Mouse (Mus musculus) neural tube, embryonic 12.5 days (tissue): ENCODE data around the gene Lbp. TPM values are rescaled to one million over a fixed set of nuclear protein-coding genes. Genes with fewer than 3 reads are reported as not detected.

Experiments
- ATAC-seq: fragments of 200-750 bp; cut with Nextera tagmentation; 2 replicates; pipeline ENCODE4 v1.8.0; 2017; ENCODE audit warnings: low read depth, mild to moderate bottlenecking, moderate TSS enrichment, moderate library complexity; ENCODE audit not compliant: low FRiP score
- H3K27ac ChIP-seq: fragments of 300-500 bp; sonication (generic); 2 replicates; pipeline ENCODE4 v1.5.1; 2016
- H3K27me3 ChIP-seq: fragments of 300-500 bp; sonication (generic); replicated peaks from 2 replicates; pipeline ENCODE4 v1.6.1; 2016; ENCODE audit warnings: mild to moderate bottlenecking
- H3K36me3 ChIP-seq: fragments of 300-500 bp; sonication (generic); 2 replicates; pipeline ENCODE4 v1.6.1; 2016; ENCODE audit warnings: mild to moderate bottlenecking
- H3K4me1 ChIP-seq: fragments of 300-500 bp; sonication (generic); 2 replicates; pipeline ENCODE4 v1.6.1; 2016
- H3K4me2 ChIP-seq: fragments of 300-500 bp; sonication (generic); replicated peaks from 2 replicates; pipeline ENCODE4 v1.6.1; 2016; ENCODE audit warnings: mild to moderate bottlenecking
- H3K4me3 ChIP-seq: fragments of 300-500 bp; sonication (generic); 2 replicates; pipeline ENCODE4 v1.5.1; 2016
- H3K9ac ChIP-seq: fragments of 300-500 bp; sonication (generic); 2 replicates; pipeline ENCODE4 v1.6.1; 2016; ENCODE audit warnings: mild to moderate bottlenecking
- H3K9me3 ChIP-seq: fragments of 300-500 bp; sonication (generic); 2 replicates; pipeline ENCODE4 v1.6.1; 2016; ENCODE audit warnings: mild to moderate bottlenecking
- WGBS: fragments of 180-500 bp; shearing (Covaris S2); methylation state at CpG from one replicate; pipeline ENCODE4 v1.1.7; 2016; 5-methylcytosine and 5-hydroxymethylcytosine counted together
- polyA plus RNA-seq: library from polyadenylated mRNA; unstranded; fragments of >200 nt; fragmentation: Nextera tagmentation; extraction: Ambion mirVana; gene quantifications from 2 replicates; pipeline ENCODE4 v1.2.1, GENCODE M21; 2016

Lbp gene
- polyA plus RNA-seq, 1 experiment from 2014 or later = 2.5 TPM

DNA sequence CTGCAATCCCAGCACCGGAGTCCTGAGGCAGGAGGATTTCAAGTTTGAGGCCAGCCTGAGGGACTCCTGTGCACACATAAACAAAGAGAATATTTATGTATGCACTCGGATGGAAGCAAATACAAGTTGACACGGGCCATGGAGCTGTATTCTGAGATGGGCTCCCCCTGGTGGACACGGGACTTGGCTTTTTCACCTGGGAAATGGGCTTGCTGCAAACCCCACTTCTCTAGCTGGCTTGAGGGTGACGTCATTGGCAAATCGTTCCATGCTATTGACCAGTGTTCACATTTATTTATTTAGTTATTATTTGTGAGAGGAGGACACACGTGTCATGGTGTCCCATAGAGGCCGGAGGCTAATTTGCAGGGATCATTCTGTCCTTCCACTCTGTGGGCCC is 10.1 kb downstream of the Lbp start:
- Histone ChIP-seq H3K4me1 (no peaks in the 10 kb centered on the region), H3K4me3 (no peak overlapping the region), H3K9me3 (no peaks in the 10 kb centered on the region), H3K36me3 (no peaks in the 10 kb centered on the region), H3K27me3 (no peaks in the 10 kb centered on the region), H3K9ac (no peak overlapping the region), H3K4me2 (no peak overlapping the region), H3K27ac (no peak overlapping the region)
- WGBS = 70% methylated on average over 8 of the region's 8 CpGs
- ATAC-seq = no peak

DNA sequence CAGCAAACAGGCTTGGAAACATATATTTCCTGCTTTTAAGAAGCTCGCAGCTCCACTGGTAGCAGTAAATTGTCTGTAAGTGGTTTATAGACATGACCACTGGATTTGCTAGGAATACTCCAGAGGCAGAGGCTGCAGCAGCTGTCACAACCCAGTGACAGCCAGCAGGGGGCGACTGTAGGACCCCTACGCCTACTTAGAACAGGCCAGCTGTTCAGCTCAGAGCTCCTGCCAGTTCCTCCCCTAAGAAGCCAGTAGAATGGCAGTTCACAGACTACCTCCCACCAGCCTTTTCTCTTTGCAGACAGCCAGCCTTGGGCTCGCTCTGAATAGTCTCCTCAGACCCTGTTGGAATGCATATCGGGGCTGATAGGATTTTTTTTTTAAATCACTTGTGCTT is 10.7 kb downstream of the Lbp start:
- no peaks in the 10 kb centered on the region for H3K9me3 ChIP-seq
- no peak overlapping the region for H3K4me3 ChIP-seq
- H3K36me3 ChIP-seq = no peaks in the 10 kb centered on the region
- H3K4me2 ChIP-seq = no peak overlapping the region
- no peaks in the 10 kb centered on the region for H3K4me1 ChIP-seq
- WGBS = 13% methylated on average over 5 of the region's 5 CpGs
- 0 out of 2 replicates have a peak, but pooled peaks have one; percentile 50 for ATAC-seq
- no peak overlapping the region for H3K9ac ChIP-seq
- H3K27ac ChIP-seq = no peak overlapping the region
- no peaks in the 10 kb centered on the region for H3K27me3 ChIP-seq

DNA sequence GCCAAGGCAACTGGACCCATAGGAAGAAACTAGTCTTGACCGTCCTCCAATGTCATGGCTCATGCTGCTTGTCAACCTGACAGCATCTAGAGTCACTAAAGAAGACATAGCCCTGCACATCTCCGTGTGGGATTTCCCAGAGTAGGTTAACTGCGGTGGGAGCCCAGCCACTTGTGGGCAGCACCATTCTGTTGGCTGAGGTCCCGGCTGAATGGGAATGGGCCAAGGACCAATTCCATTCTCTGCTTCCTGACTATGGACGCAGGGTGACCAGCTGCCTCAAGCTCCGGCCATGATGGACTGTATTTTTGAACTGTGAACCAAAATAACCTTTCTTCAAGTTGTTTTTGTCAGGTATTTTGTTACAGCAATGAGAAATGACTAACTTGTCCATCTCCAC is 15.3 kb downstream of the Lbp start:
- H3K9me3 ChIP-seq = no peaks in the 10 kb centered on the region
- no peak overlapping the region for H3K4me2 ChIP-seq
- H3K9ac ChIP-seq = no peak overlapping the region
- H3K27me3 ChIP-seq = no peaks in the 10 kb centered on the region
- H3K36me3 ChIP-seq = no peaks in the 10 kb centered on the region
- ATAC-seq = no peak
- 88% methylated on average over 6 of the region's 6 CpGs for WGBS
- H3K27ac ChIP-seq = no peak overlapping the region
- H3K4me3 ChIP-seq = no peak overlapping the region
- peaks cover 6% of the 10 kb centered on the region for H3K4me1 ChIP-seq

DNA sequence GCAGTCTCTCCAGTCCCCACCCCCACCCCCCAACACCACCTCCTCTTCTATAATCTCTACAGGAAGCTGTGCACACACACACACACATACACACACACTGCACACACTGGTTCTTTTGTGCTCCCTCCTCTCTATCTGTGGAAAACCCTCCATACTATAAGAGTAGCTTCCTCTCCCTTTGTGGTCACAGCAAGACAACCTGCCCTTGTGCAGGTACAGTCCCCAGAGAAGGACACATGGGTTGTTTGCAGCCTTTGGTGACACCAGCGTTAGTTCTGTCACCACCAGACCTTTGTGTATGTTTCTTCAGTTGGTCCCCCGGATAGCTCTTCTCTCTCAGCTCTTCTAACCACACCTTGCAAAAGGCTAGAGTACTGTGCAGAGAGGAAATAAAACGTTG is 16.6 kb downstream of the Lbp start:
- H3K4me1 ChIP-seq = peaks cover 6% of the 10 kb centered on the region
- H3K9ac ChIP-seq = no peak overlapping the region
- H3K4me3 ChIP-seq = no peak overlapping the region
- no peak overlapping the region for H3K27ac ChIP-seq
- no peak for ATAC-seq
- WGBS = 78% methylated on average over 3 of the region's 3 CpGs
- no peak overlapping the region for H3K4me2 ChIP-seq
- no peaks in the 10 kb centered on the region for H3K36me3 ChIP-seq
- H3K27me3 ChIP-seq = no peaks in the 10 kb centered on the region
- no peaks in the 10 kb centered on the region for H3K9me3 ChIP-seq

DNA sequence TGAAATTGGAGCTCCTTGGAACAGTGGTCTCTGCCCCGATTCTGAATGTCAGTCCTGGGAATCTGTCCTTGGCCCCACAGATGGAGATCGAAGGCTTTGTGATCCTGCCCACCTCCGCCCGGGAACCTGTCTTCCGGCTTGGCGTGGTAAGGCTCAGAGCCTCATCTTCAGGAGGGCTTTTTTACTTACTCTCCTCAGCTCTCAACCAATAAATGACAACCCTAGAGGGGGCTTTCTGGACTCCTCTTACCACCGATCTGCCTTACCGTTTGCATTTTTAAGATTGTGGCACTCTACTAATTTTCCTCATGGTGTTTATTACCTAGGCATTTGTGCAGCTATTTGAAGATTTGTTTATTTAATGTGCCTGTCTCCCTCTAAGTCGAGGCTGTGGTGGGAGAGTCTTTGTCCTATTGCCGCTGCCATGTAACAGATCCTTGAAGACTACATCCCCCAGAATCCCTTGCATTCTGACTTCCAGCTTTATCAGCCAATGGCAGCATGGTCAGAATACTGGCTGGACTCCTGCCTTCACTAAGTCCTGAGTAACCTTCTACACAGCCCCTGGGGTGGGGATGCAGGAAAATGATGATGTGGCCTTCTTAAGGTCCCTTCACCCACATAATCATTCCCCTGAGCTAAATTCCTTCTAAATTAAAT is 18.4 kb downstream of the Lbp start:
- Histone ChIP-seq H3K27ac (no peak overlapping the region), H3K4me3 (no peak overlapping the region), H3K36me3 (no peaks in the 10 kb centered on the region), H3K4me2 (no peak overlapping the region), H3K4me1 (peaks cover 6% of the 10 kb centered on the region), H3K9ac (no peak overlapping the region), H3K27me3 (no peaks in the 10 kb centered on the region), H3K9me3 (no peaks in the 10 kb centered on the region)
- 53% methylated on average over 10 of the region's 10 CpGs for WGBS
- peak; percentile 82 for ATAC-seq

DNA sequence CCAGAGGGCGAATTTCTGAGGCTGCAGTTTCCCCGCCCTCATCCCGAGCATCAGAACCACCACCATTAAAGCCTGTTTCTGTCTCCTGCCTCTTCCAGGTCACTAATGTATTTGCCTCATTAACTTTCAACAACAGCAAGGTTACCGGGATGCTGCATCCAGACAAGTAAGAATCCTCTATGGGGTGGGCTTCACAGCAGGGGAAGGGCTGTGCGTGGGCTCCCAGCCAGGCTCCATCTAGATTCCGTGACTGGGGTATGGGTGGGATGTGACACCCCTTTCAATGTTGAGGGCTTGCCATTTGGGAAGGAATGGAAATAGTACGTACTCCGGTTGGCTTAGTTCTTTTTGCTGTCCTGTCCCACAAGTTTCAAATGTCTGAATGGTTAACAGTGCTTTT is 19.3 kb downstream of the Lbp start:
- no peaks in the 10 kb centered on the region for H3K9me3 ChIP-seq
- H3K36me3 ChIP-seq = no peaks in the 10 kb centered on the region
- H3K27ac ChIP-seq = no peak overlapping the region
- H3K4me1 ChIP-seq = peaks cover 6% of the 10 kb centered on the region
- 51% methylated on average over 8 of the region's 8 CpGs for WGBS
- H3K4me3 ChIP-seq = no peak overlapping the region
- no peaks in the 10 kb centered on the region for H3K27me3 ChIP-seq
- ATAC-seq = no peak
- no peak overlapping the region for H3K4me2 ChIP-seq
- no peak overlapping the region for H3K9ac ChIP-seq

DNA sequence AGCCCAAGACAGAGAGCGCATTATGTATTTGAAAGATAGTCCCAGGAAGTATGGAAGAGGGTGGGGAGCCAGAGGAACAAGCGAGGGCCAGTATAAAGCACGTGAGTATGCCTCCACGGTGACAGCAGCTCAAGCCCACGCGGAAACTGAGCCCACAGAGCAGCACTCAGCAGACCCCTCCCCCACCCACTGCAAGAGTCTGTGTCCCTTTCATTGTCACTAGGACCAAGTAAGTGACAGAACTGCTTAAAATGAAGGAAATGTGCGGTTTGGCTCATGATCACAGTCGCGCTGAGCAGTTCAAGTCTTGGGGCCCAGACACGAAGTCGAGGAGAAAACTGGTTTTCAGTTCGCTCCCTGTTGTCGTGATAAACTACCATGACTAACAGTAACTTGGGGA is 28.1 kb downstream of the Lbp start:
- no peaks in the 10 kb centered on the region for H3K9me3 ChIP-seq
- no peaks in the 10 kb centered on the region for H3K36me3 ChIP-seq
- ATAC-seq = no peak
- no peak overlapping the region for H3K9ac ChIP-seq
- 88% methylated on average over 13 of the region's 13 CpGs for WGBS
- no peak overlapping the region for H3K27ac ChIP-seq
- H3K4me2 ChIP-seq = no peak overlapping the region
- no peak overlapping the region for H3K4me3 ChIP-seq
- no peaks in the 10 kb centered on the region for H3K27me3 ChIP-seq
- H3K4me1 ChIP-seq = peaks cover 4% of the 10 kb centered on the region; the same call in 1 of the 2 replicates

DNA sequence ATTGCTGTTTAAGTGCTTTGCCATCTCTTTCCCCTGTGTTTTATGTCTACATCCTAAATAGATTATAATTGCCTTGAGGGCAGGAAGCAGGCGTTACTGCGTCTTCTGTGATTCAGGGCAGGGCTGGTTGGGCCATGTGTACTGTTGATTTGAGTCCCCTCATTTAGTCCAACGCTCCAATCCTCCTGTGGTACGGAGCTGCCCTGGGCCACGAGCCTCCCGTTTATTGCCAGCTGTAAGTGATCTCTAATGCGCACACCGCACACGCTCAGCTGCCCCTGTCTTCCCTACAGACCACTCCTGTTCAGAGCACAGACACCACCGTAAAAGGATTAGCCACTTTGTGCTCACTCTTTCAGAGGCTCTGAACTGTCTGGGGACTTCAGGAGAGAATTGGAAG is 31.4 kb downstream of the Lbp start:
- Histone ChIP-seq H3K36me3 (no peaks in the 10 kb centered on the region), H3K9ac (no peak overlapping the region), H3K4me2 (no peak overlapping the region), H3K4me1 (peaks cover 4% of the 10 kb centered on the region; the same call in 1 of the 2 replicates), H3K4me3 (no peak overlapping the region), H3K27me3 (0 out of 2 replicates have a peak, but pooled peaks cover 3% of the 10 kb centered on the region), H3K27ac (no peak overlapping the region), H3K9me3 (no peaks in the 10 kb centered on the region)
- 44% methylated on average over 10 of the region's 10 CpGs for WGBS
- ATAC-seq = no peak

DNA sequence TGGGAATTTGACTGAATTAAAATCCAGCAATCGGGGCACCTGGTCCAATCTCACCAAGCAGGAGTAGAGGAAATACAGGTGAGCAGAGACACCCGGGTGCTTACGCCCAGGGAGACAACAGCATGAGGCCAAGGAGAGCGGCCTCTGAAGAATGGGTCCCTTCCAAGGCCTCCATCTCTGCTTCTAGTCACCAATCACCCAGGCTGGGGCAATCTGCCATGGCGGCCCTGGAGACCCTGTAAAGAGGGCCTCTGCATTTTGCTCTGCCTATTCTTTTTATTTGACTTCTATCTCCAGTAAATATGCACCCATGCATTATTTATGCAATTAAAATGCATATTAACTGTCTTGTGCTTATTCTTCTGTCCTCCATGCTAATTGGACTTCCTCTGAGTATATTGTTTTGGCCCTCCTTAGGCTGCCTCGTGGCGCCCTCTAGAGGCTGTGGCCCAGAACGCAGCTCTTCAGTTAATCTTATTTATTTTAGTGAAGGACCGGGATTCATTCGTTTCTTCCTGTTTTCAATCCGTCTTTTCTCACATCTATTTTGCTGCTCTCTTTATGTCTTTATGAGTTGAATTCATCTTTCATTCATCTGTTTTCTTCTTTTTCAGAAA is 33.8 kb downstream of the Lbp start:
- H3K36me3 ChIP-seq = no peaks in the 10 kb centered on the region
- H3K4me2 ChIP-seq = no peak overlapping the region
- no peak overlapping the region for H3K4me3 ChIP-seq
- 0 out of 2 replicates have a peak, but pooled peaks cover 3% of the 10 kb centered on the region for H3K27me3 ChIP-seq
- H3K9ac ChIP-seq = no peak overlapping the region
- H3K4me1 ChIP-seq = peaks cover 4% of the 10 kb centered on the region; the same call in 1 of the 2 replicates
- no peak overlapping the region for H3K27ac ChIP-seq
- 43% methylated on average over 11 of the region's 11 CpGs for WGBS
- no peaks in the 10 kb centered on the region for H3K9me3 ChIP-seq
- ATAC-seq = no peak

DNA sequence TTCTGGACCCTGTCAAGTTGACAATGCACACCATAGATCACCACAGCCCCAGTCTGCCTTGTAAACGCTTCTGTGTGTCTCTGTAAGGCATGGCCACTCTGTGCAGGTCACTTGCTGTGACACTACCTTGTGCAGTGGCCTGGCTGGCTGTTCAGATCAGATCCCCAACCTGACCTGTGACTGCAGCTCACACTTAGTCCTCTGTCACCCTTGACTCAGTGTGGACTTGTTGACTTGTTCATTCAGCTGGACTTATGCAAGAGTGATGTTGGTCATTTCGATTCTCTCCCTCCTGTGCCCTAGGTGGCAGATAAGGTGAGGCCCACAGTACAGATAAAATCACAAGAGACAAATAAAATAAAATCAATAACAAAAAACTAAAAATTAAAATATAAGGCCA is 35.0 kb downstream of the Lbp start:
- Histone ChIP-seq H3K36me3 (no peaks in the 10 kb centered on the region), H3K9me3 (no peaks in the 10 kb centered on the region), H3K9ac (no peak overlapping the region), H3K4me1 (peaks cover under 1% of the 10 kb centered on the region; the same call in 1 of the 2 replicates), H3K4me3 (no peak overlapping the region), H3K4me2 (no peak overlapping the region), H3K27me3 (0 out of 2 replicates have a peak, but pooled peaks cover 3% of the 10 kb centered on the region), H3K27ac (no peak overlapping the region)
- 76% methylated on average over 2 of the region's 2 CpGs for WGBS
- no peak for ATAC-seq

DNA sequence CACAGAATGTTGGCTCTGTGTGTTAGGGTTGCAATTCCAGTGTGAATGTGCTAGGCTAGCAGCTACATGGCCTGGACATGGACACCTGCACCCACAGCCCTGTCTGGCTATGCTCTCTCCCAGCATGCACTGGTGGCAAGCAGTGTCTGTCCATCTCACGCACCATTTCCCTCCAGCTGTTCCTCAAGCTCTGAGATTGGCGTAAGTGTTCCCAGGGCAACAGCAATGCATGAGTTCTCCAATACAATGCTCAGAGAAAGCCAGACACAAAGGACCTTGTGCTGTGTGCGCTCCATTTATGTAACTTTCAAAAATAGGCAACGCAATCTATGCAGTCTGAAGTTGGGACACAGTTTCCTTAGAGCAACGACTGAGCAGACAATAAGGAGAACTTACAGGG is 37.2 kb downstream of the Lbp start:
- H3K9ac ChIP-seq = no peak overlapping the region
- H3K36me3 ChIP-seq = no peaks in the 10 kb centered on the region
- peak; percentile 82 for ATAC-seq
- H3K27ac ChIP-seq = no peak overlapping the region; the same call in 1 of the 2 replicates
- H3K9me3 ChIP-seq = no peaks in the 10 kb centered on the region
- no peaks in the 10 kb centered on the region for H3K4me1 ChIP-seq
- WGBS = 33% methylated on average over 5 of the region's 5 CpGs
- no peak overlapping the region for H3K4me3 ChIP-seq
- H3K4me2 ChIP-seq = no peak overlapping the region
- H3K27me3 ChIP-seq = 0 out of 2 replicates have a peak, but pooled peaks cover 3% of the 10 kb centered on the region

DNA sequence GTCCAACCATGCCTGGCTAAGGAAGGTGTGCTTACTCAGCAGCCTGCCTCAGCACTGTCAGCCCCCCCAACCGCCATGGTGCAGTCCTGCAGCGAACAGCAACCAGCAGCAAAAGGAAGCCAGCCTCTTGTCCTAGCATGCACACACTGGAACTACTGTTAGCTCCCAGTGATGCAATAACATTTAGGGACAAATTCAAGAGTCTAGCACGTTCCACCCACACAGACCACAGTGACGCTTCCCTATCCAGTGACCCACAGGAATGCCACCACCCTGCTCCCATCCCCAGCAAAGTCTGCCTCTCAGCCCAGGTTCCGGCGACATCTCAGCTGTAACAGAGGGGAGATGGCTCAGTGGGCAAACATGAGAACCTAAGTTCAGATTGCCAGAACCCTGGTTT is 40.2 kb downstream of the Lbp start:
- Histone ChIP-seq H3K4me1 (no peaks in the 10 kb centered on the region), H3K9ac (no peak overlapping the region), H3K36me3 (no peaks in the 10 kb centered on the region), H3K27me3 (no peaks in the 10 kb centered on the region), H3K9me3 (no peaks in the 10 kb centered on the region), H3K4me2 (no peak overlapping the region), H3K27ac (no peak overlapping the region), H3K4me3 (no peak overlapping the region)
- no peak for ATAC-seq
- WGBS = 80% methylated on average over 6 of the region's 6 CpGs

DNA sequence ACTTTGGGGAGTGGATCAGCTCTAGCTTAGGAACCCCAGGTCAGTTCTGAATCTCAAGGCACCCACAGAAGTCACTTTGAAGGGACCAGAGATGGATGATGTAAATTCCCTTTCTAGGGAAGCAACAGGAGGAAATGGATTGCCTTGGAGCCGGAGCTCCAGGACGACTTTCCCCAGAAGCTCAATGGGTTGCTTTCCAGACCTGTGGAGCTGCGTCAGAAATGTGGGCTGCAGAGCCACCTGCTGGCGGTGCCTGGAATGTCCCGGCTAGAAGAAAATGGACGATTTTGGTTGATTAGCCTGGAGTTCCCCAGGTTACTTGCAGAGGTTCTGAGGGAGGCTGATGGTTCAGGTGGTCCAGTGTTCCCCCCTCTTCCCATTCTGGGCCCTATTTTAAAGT is 41.6 kb downstream of the Lbp start:
- Histone ChIP-seq H3K4me1 (no peaks in the 10 kb centered on the region), H3K27ac (no peak overlapping the region), H3K4me2 (no peak overlapping the region), H3K4me3 (no peak overlapping the region), H3K27me3 (no peaks in the 10 kb centered on the region), H3K36me3 (peaks cover 12% of the 10 kb centered on the region; the same call in 1 of the 2 replicates), H3K9me3 (no peaks in the 10 kb centered on the region), H3K9ac (no peak overlapping the region)
- ATAC-seq = no peak
- 5% methylated on average over 6 of the region's 6 CpGs for WGBS
